Mouse (Mus musculus) urinary bladder, postnatal 10 days (tissue): Measurements from ENCODE around the gene Nphs1.
"Not testable (repeated sequence)": the region's sequence is repeated elsewhere in the genome, so short reads cannot be mapped to it uniquely, and the experiment has no call there.

ENCODE experiments used
- DNase-seq: peaks from one replicate; pipeline ENCODE4 v3.0.0; 2022; ENCODE audit warnings: low spot score

Nphs1 gene

GRCm38 (mm10) chr7:30493401-30493931 is 35.4 kb downstream of the Nphs1 start, which contains the start of gene Prodh2:
TSS of gene Prodh2 (plus strand) at chr7:30493622.
- DNase-seq, result no peak

GRCm38 (mm10) chr7:30495506-30496042 is 37.5 kb downstream of the Nphs1 start:
- DNase-seq, result not testable (repeated sequence)

- not testable (repeated sequence) for DNase-seq
Observed at GRCm38 (mm10) chr7:30501159-30501558, 43.0 kb downstream of the Nphs1 start.

DNA sequence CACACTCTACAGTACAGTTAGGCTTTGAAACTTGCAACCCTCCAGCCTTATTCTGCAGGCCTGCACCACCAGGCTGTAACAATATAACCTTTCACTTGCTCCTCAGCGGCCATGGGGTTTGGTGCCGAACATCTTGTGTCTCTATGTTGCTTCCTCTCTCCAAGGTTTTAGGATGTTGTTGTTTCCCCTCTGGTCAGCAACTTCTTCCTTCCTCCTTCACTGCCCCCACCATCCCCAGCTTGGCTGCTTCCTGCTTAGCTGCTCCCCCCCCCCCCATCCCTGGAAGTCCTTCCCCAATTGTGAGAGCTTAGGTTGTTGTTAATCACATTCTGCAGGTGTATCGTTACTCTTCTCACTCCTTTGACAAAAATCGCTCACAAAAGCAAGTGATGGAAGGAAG is 49.9 kb downstream of the Nphs1 start:
- DNase-seq, result no peak

DNA sequence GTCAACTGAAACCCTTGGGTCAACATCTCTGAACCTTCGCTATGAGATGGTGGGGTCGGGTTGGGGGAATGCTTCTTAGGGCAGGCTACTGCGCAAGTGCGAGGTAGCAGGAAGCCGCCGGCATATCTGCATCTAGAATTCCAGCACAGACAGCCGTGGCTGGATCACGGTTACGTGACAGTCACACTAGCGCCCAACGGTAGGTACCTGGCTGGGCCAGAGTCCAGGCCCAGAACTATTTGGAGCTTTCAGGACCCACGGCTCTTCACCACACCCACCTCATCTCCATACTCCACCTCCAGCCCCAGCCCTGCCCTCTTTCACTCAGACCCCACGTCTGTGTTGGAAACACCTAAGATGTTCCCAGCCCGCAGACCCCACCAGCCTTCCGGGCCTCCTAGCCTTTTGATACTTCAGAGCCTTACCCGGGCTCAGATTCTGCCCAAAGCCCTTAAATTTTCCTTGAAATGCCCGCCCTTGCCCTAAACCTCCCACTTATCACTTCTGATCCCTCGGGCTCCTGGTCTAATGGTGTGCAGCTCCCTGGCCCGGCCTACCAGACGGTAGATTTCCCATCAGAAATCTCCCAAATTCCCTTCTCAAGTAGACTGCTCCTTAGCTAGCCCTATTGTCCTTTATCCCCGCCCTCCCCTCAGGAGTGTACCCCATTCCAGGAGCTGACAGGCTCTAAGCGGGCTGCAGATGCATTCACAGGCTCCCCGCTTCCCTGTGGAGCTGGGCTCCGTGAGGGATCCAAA is 57.1 kb downstream of the Nphs1 start:
- no peak for DNase-seq

- DNase-seq, result no peak
Observed at GRCm38 (mm10) chr7:30518325-30518724, 60.2 kb downstream of the Nphs1 start.

DNA sequence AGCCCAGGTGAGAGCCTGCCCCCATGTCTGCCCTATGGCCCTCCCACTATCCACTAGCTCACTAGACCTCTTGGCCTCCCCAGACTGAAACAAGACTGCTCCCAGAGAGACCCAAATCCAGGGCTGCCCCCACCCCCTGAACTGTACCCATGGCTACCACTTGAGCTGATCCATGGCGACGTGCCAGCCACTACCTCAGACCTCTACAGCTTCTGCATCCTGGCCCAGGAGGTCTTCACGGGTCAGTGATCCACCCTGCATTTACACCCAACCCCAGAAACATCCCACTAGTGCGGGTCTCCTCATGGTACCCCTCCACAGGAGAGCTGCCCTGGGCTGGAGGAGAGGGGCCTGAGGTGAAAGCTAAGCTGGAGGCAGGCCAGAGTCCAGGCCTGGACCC is 62.3 kb downstream of the Nphs1 start:
- DNase-seq, result no peak

GRCm38 (mm10) chr7:30520856-30521255 is 62.7 kb downstream of the Nphs1 start:
- DNase-seq, result no peak

DNA sequence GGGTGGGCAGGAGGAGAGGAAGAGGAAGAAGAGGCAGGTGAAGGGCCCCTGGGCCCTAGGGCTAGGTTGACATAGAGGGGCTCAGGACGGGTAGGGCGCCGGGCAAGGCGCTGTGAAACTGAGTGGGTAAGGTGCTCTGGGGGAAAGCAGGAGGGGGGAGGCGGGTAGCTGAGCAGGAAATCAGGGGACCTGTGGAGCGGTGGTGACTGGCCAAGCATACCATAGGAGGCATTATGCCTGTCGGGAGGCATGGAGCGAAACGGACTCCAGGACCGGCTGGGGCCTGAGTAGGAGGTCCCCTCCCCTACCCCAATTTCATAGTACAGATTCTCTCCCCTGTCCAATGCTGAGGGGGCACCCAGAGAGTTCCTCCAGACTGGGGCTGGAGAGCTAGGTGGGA is 64.8 kb downstream of the Nphs1 start:
- no peak for DNase-seq

DNA sequence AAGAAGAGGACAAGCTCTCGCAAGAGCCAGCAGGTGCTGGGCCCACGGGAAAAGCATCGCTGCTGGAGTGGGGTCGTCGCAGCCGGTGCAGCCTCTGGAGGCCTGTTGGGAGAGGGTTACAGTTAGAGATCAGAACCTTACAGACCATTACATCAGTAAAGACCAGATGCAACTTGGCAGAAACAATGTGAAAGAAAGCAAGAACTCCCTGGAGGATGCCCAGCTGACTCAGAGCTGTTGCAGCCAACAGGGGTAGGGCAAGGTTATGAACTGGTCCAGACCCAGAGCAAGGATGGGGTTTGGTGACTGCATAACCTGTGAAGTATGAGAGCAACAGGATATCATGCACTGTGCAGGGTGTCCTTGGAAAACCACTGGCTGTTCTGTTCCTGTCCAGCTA is 66.4 kb downstream of the Nphs1 start:
- no peak for DNase-seq

DNA sequence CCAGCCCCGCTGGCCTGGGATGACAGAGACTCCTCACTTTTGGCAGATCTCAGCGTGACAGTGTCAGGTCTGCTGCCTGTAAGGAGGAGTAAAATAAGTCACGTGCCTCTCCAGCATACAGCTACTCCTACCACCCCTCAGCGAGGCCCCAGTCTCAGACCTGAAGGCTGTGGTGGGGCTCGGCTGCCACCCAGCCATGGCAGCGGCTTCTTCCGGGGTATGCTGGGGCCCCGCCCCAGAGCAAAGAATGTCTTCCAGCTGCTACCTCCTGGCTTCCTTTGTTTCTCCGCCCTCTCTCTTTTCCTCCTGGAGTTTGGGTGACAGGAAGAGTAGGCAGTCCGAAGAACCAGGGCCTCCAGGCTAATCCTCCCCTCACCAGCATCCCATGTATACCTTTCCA is 67.8 kb downstream of the Nphs1 start:
- DNase-seq, result no peak

GRCm38 (mm10) chr7:30526399-30526798 is 68.3 kb downstream of the Nphs1 start:
- DNase-seq, result no peak

DNA sequence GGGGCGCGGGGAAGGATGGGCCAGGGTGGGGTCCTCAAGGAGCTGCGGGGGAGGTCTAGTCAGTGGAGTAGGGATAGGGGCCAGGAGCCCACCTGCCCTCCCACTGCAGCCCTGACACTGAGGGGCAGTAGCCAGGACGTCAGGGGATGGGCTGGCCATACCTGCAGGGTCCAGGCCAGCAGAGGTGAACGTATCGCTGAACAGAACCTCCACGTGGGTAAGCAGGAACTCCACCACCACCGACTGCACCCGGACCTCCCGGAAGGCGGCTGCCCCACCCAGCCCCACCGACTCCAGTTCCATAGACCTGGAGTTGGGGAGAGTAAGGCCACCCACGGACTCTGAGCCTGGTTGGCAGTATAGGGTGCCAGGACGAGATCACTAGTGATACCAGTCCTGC is 68.9 kb downstream of the Nphs1 start:
- no peak for DNase-seq

DNA sequence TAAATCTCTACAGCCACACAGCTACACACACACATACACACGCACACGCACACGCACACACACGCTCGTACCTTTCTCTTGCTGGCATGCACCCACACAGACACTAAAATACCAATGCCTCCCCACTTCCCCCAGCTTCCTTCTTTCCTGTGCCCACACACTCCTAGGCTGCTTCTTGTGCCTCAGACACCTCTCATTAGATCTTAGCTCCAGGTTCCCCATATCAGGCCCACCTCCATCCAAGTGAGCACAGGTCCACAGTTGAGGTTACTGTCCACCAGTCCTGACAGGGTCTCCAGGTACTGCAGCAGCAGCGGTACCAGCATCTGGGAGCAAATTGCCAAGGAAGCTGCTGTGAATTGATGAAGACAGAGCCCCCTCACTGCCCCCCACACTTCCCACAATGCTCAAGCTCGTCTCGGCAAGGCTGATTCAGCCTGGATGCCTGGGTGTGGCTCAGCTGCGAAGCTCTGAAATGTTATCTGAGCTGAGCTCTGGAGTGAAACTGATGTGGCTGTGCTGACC is 73.2 kb downstream of the Nphs1 start:
- no peak for DNase-seq

GRCm38 (mm10) chr7:30532931-30533330 is 74.8 kb downstream of the Nphs1 start:
- no peak for DNase-seq

GRCm38 (mm10) chr7:30533941-30534632 is 76.0 kb downstream of the Nphs1 start:
- DNase-seq, result no peak

DNA sequence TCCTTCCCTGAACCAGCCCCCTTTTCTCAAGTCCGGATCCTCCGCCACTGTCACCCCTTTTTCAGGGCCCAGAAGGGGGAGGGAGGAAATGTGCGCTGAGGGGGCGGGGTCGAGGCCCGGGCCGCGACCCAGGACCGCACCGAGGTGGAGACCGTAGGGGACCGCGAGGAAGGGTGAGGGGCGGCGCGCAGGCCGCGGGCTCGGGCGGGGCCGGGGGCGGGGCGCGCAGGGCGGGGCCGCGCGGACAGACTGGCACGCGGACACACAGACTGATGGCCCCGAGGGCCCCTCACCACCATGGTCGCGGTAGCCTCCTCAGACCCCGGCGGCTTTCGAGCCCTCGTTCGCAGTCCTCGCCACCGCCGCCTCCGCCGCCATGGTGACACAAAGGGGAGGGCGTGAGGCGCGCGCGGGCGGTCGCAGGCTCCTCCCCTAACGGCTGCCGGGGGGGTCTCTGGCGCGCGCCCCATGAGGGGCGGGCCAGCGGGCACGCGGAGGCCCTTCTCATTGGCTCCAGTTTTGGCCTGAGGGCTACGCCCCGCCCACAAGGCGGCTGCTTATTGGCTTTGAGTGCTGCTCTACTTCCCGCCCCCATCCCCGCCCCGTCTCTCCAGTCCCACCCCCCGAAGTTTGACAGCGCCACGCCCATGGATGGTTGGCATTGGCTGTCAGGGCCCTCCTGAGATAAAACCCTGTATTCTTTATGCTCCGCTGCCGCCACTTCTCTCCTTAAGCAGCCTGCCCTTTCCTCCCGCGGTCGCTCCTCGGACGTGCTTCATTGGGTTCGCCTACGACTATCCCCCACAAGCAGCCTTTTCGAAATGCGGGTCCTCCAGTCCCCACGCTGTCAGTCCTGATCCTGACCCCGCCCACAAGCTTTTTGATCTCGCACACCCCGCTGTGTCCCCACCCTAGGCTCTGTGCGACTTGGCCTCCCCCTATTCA is 76.8 kb downstream of the Nphs1 start, which contains the start of gene Arhgap33:
Arhgap33 (minus strand) TSS at position 428 of the 945 bp plus-strand sequence.
- DNase-seq, result peak; percentile 77
